8 mouse cellular contexts compared by ENCODE assay signal in genomic region chr11:19849347-19849811, GRCm38 (mm10).
A peak's percentile ranks its signal among the peaks of the same experiment; 100 is the strongest.
DNase-seq lines count a peak whose midpoint lies in the region; ATAC-seq lines count a peak whose summit lies in the region.

No protein-coding gene starts in this region.

- DNase-seq in cerebellum, adult 11-12 months: peak; percentile 16
- no peak for DNase-seq in cerebellum, postnatal 14 days
- DNase-seq in midbrain, embryonic 10.5 days (ENCODE audit: low spot score): no peak
- no peak for DNase-seq in midbrain, embryonic 14.5 days
- DNase-seq in urinary bladder, postnatal 14 days (ENCODE audit: low spot score): peak; percentile 78
- DNase-seq in thymus, adult 18-20 months: no peak

- no peaks in the 10 kb centered on the region for H3K36me3 ChIP-seq in midbrain, embryonic 10.5 days
- H3K36me3 ChIP-seq in midbrain, embryonic 14.5 days (ENCODE audit: control insufficient read depth, insufficient read depth, low read length): no peaks in the 10 kb centered on the region
- H3K36me3 ChIP-seq in kidney, embryonic 16.5 days (ENCODE audit: insufficient read depth, low read length): no peaks in the 10 kb centered on the region

- H3K4me2 ChIP-seq in midbrain, embryonic 14.5 days (ENCODE audit: low read length): no peak overlapping the region
- no peak overlapping the region for H3K4me2 ChIP-seq in kidney, embryonic 16.5 days (replicated peaks; ENCODE audit: low read depth, low read length)

- H3K9ac ChIP-seq in midbrain, embryonic 14.5 days (replicated peaks; ENCODE audit: low read length): no peak overlapping the region
- no peak overlapping the region for H3K9ac ChIP-seq in kidney, embryonic 16.5 days (replicated peaks; ENCODE audit: low read length)

- 54% methylated on average over 4 of the region's 4 CpGs for WGBS in midbrain, embryonic 10.5 days
- WGBS in midbrain, embryonic 14.5 days: 62% methylated on average over 4 of the region's 4 CpGs
- 46% methylated on average over 4 of the region's 4 CpGs for WGBS in kidney, embryonic 16.5 days

- H3K9me3 ChIP-seq in midbrain, embryonic 10.5 days (replicated peaks): no peaks in the 10 kb centered on the region
- H3K9me3 ChIP-seq in midbrain, embryonic 14.5 days (ENCODE audit: control insufficient read depth, low read length): no peaks in the 10 kb centered on the region
- H3K9me3 ChIP-seq in kidney, embryonic 16.5 days (ENCODE audit: low read length): no peaks in the 10 kb centered on the region

- peaks cover 24% of the 10 kb centered on the region for H3K4me1 ChIP-seq in midbrain, embryonic 10.5 days
- no peaks in the 10 kb centered on the region for H3K4me1 ChIP-seq in midbrain, embryonic 14.5 days (ENCODE audit: control insufficient read depth, insufficient read depth, low read length)
- peaks cover 12% of the 10 kb centered on the region for H3K4me1 ChIP-seq in kidney, embryonic 16.5 days (ENCODE audit: insufficient read depth, low read length)

- peak overlapping the region; percentile 61 for H3K27ac ChIP-seq in midbrain, embryonic 10.5 days (replicated peaks)
- no peak overlapping the region for H3K27ac ChIP-seq in midbrain, embryonic 14.5 days (replicated peaks; ENCODE audit: low read depth, low read length)
- H3K27ac ChIP-seq in kidney, embryonic 16.5 days (ENCODE audit: low read length): peak overlapping the region; percentile 43; the same call in 1 of the 2 replicates

- ATAC-seq in midbrain, embryonic 14.5 days (ENCODE audit: low FRiP score, low TSS enrichment): no peak
- ATAC-seq in kidney, embryonic 16.5 days (ENCODE audit: low FRiP score, low TSS enrichment): no peak
- no peak for ATAC-seq in frontal cortex, adult (ENCODE audit: low TSS enrichment)

- H3K27me3 ChIP-seq in midbrain, embryonic 10.5 days (ENCODE audit: low read depth, poor library complexity, severe bottlenecking): no peaks in the 10 kb centered on the region
- no peaks in the 10 kb centered on the region for H3K27me3 ChIP-seq in midbrain, embryonic 14.5 days (ENCODE audit: control insufficient read depth, insufficient read depth, low read length)
- H3K27me3 ChIP-seq in kidney, embryonic 16.5 days (ENCODE audit: insufficient read depth, low read length): no peaks in the 10 kb centered on the region

- H3K4me3 ChIP-seq in midbrain, embryonic 10.5 days: no peak overlapping the region
- no peak overlapping the region for H3K4me3 ChIP-seq in midbrain, embryonic 14.5 days (replicated peaks; ENCODE audit: low read depth, low read length)
- H3K4me3 ChIP-seq in kidney, embryonic 16.5 days (ENCODE audit: low read length): no peak overlapping the region

Comparison
In these comparisons a context has a peak if more than half of its experiments do, and no peak if none do; other contexts are left out.
1. DNase-seq: peak in cerebellum, adult 11-12 months (single experiment) and urinary bladder, postnatal 14 days (single experiment); none in cerebellum, postnatal 14 days (0 of 2), midbrain, embryonic 10.5 days (single experiment), midbrain, embryonic 14.5 days (single experiment) and thymus, adult 18-20 months (0 of 2).